Mouse (Mus musculus) stomach, embryonic 14.5 days (tissue): ENCODE data around the gene Zbtb24. TPM values are rescaled to one million over a fixed set of nuclear protein-coding genes. Genes with fewer than 3 reads are reported as not detected.
"Not testable (repeated sequence)": the region's sequence is repeated elsewhere in the genome, so short reads cannot be mapped to it uniquely, and the experiment has no call there.

Experiments
- ATAC-seq: fragments of 200-750 bp; cut with Nextera tagmentation; 2 replicates; pipeline ENCODE4 v1.8.0; 2017; ENCODE audit warnings: low read depth, moderate TSS enrichment; ENCODE audit not compliant: insufficient number of reproducible peaks, insufficient read depth, low FRiP score
- H3K27ac ChIP-seq: fragments of 300-500 bp; sonication (generic); 2 replicates; pipeline ENCODE4 v1.5.1; 2014; ENCODE audit warnings: mild to moderate bottlenecking, low read length, moderate library complexity, mixed read lengths
- H3K27me3 ChIP-seq: fragments of 300-500 bp; sonication (generic); 2 replicates; pipeline ENCODE4 v1.6.1; 2014; ENCODE audit warnings: low read length, control low read depth, mixed read lengths; ENCODE audit not compliant: control insufficient read depth, insufficient read depth
- H3K36me3 ChIP-seq: fragments of 300-500 bp; sonication (generic); 2 replicates; pipeline ENCODE4 v1.6.1; 2014; ENCODE audit warnings: mild to moderate bottlenecking, control low read depth, low read length, moderate library complexity, mixed read lengths; ENCODE audit not compliant: control insufficient read depth, insufficient read depth
- H3K4me1 ChIP-seq: fragments of 300-500 bp; sonication (generic); 2 replicates; pipeline ENCODE4 v1.6.1; 2014; ENCODE audit warnings: low read length, control low read depth, mixed read lengths; ENCODE audit not compliant: control insufficient read depth, insufficient read depth
- H3K4me2 ChIP-seq: fragments of 300-500 bp; sonication (generic); replicated peaks from 2 replicates; pipeline ENCODE4 v1.6.1; 2014; ENCODE audit warnings: low read depth, low read length, control low read depth
- H3K4me3 ChIP-seq: fragments of 300-500 bp; sonication (generic); 2 replicates; pipeline ENCODE4 v1.5.1; 2014; ENCODE audit warnings: low read depth, low read length, control low read depth
- H3K9ac ChIP-seq: fragments of 300-500 bp; sonication (generic); replicated peaks from 2 replicates; pipeline ENCODE4 v1.6.1; 2014; ENCODE audit warnings: low read depth, mild to moderate bottlenecking, control low read depth, low read length, moderate library complexity, mixed read lengths
- H3K9me3 ChIP-seq: fragments of 300-500 bp; sonication (generic); 2 replicates; pipeline ENCODE4 v1.6.1; 2016; ENCODE audit warnings: low read depth, low read length, control low read depth; ENCODE audit not compliant: control insufficient read depth
- WGBS: fragments of 180-500 bp; shearing (Covaris S2); extraction: QIAGEN DNeasy Blood & Tissue Kit; methylation state at CpG from one replicate; pipeline ENCODE4 v1.1.7; 2014; 5-methylcytosine and 5-hydroxymethylcytosine counted together
- polyA plus RNA-seq: library from polyadenylated mRNA; unstranded; fragments of >200 nt; fragmentation: Nextera tagmentation; extraction: Ambion mirVana; gene quantifications from 2 replicates; pipeline ENCODE4 v1.2.1, GENCODE M21; 2014

Gene Zbtb24
- polyA plus RNA-seq, 1 experiment from 2014 or later, result 16.7 TPM

GRCm38 (mm10) chr10:41490518-41490873 lies 40.3 kb downstream of the Zbtb24 start:
- no peaks in the 10 kb centered on the region for H3K27me3 ChIP-seq
- H3K4me1 ChIP-seq, result peaks cover 24% of the 10 kb centered on the region
- WGBS, result under 1% methylated on average over 29 of the region's 29 CpGs
- no peak overlapping the region for H3K27ac ChIP-seq
- no peaks in the 10 kb centered on the region for H3K9me3 ChIP-seq
- peak overlapping the region; percentile 74 for H3K4me3 ChIP-seq
- ATAC-seq, result no peak
- H3K36me3 ChIP-seq, result peaks cover 8% of the 10 kb centered on the region; the same call in 1 of the 2 replicates
- peak overlapping the region; percentile 58 for H3K9ac ChIP-seq
- peak overlapping the region; percentile 99 for H3K4me2 ChIP-seq

- no peak overlapping the region for H3K27ac ChIP-seq
Measured at GRCm38 (mm10) chr10:41491111-41491510, 40.9 kb downstream of the Zbtb24 start.

DNA sequence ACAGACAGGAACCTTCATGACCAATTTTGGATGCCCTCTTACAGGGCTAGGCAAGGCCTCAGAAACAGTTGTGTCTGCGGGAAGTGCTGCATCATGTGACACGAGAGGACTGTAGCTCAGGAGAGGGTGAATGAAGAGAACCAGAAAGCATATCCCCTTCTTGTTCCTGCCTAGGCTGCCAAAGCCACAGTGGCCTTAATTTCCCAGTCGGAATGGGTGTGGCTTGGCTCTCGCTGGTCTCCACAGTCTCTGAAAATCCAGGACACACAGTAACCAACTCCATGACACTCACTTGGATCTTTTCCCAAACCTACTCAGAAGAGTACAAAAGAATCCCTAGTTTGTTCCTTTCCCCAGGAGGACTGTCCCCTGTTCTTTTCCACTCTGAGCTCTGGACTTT lies 50.8 kb downstream of the Zbtb24 start:
- no peak overlapping the region for H3K4me3 ChIP-seq
- H3K27ac ChIP-seq, result no peak overlapping the region
- H3K27me3 ChIP-seq, result no peaks in the 10 kb centered on the region
- H3K36me3 ChIP-seq, result no peaks in the 10 kb centered on the region
- ATAC-seq, result no peak
- H3K9me3 ChIP-seq, result no peaks in the 10 kb centered on the region
- H3K4me2 ChIP-seq, result no peak overlapping the region
- WGBS, result 65% methylated on average over 4 of the region's 4 CpGs
- no peaks in the 10 kb centered on the region for H3K4me1 ChIP-seq
- H3K9ac ChIP-seq, result no peak overlapping the region

More at GRCm38 (mm10) chr10:41491111-41491510, 40.9 kb downstream of the Zbtb24 start:
- Histone ChIP-seq H3K4me3 (no peak overlapping the region; the same call in 1 of the 2 replicates), H3K4me1 (peaks cover 24% of the 10 kb centered on the region), H3K27me3 (no peaks in the 10 kb centered on the region), H3K36me3 (peaks cover 6% of the 10 kb centered on the region; the same call in 1 of the 2 replicates), H3K4me2 (peak overlapping the region; percentile 99; the same call in 1 of the 2 replicates), H3K9me3 (no peaks in the 10 kb centered on the region), H3K9ac (no peak overlapping the region)
- WGBS, result 37% methylated on average over 4 of the region's 4 CpGs
- ATAC-seq, result no peak

DNA sequence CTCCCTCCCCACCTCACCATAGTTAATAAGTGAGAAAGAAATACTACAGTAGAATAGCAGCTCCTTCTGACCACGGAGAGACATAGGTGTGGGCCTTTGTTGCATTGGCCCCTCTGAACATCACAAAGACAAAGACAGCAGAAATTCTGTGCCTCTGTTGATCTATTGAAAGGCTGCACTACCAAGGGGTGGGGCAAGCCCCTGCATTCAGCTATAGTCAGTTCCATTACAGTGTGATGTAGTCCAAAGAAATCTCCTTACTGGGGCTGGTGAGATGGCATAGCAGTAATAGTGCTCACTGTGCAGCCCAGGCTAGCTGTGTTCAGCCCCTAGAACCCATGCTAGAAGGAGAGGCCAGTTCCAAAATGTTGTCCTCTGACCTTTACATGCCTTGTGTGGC lies 54.8 kb downstream of the Zbtb24 start:
- 85% methylated on average over 1 of the region's 1 CpGs for WGBS
- no peaks in the 10 kb centered on the region for H3K9me3 ChIP-seq
- no peak overlapping the region for H3K9ac ChIP-seq
- no peak overlapping the region for H3K4me2 ChIP-seq
- H3K27me3 ChIP-seq, result no peaks in the 10 kb centered on the region
- H3K27ac ChIP-seq, result no peak overlapping the region
- H3K36me3 ChIP-seq, result no peaks in the 10 kb centered on the region
- no peak overlapping the region for H3K4me3 ChIP-seq
- no peaks in the 10 kb centered on the region for H3K4me1 ChIP-seq
- ATAC-seq, result no peak

DNA sequence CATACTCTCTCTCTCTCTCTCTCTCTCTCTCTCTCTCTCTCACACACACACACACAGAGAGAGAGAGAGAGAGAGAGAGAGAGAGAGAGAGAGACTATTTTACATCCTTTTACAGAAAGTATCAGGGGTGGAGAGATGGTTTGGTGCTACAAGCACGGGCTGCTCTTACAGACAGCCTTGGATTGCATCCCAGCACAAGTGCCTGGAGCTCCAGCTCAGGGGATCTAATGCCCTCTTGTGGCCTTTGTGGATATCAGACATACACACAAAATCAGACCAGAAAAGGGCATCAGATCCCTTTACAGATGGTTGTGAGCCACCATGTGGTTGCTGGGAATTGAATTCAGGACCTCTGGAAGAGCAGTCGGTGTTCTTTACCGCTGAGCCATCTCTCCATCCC lies 55.3 kb downstream of the Zbtb24 start:
- peak; percentile 33; the same call in 1 of the 2 replicates for ATAC-seq
- H3K36me3 ChIP-seq, H3K4me2 ChIP-seq, H3K9ac ChIP-seq, H3K27me3 ChIP-seq, H3K9me3 ChIP-seq, H3K27ac ChIP-seq, H3K4me1 ChIP-seq, H3K4me3 ChIP-seq: not testable (repeated sequence)
- WGBS, result 4% methylated on average over 3 of the region's 3 CpGs

GRCm38 (mm10) chr10:41509160-41509559 lies 59.0 kb downstream of the Zbtb24 start:
- Histone ChIP-seq H3K36me3 (no peaks in the 10 kb centered on the region), H3K4me3 (no peak overlapping the region), H3K9ac (no peak overlapping the region), H3K4me1 (no peaks in the 10 kb centered on the region), H3K9me3 (no peaks in the 10 kb centered on the region), H3K27me3 (no peaks in the 10 kb centered on the region), H3K4me2 (no peak overlapping the region), H3K27ac (no peak overlapping the region)
- WGBS, result 37% methylated on average over 2 of the region's 2 CpGs
- no peak for ATAC-seq

DNA sequence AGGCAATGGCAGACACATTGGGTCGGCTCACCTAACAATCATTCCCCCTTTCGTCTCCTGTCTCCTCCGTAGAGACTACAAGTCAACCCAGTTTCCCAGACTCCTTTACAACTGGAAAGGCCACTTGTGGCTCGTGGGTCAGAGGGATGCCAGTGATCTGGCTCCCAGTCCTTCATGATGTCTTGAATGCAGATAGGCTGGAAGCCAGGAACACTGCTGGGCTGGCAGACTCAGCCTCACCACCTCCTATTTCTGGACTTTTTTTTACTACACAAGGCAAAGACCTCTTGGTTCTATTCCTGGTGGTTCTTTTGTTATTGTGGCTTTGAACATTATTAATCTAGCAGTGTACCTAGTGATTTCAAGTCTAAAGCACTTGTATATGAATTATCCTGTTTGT lies 64.1 kb downstream of the Zbtb24 start:
- no peak overlapping the region for H3K4me3 ChIP-seq
- H3K27ac ChIP-seq, result no peak overlapping the region
- H3K4me2 ChIP-seq, result no peak overlapping the region
- no peaks in the 10 kb centered on the region for H3K9me3 ChIP-seq
- H3K9ac ChIP-seq, result no peak overlapping the region
- 0 out of 2 replicates have a peak, but pooled peaks cover 3% of the 10 kb centered on the region for H3K4me1 ChIP-seq
- whole genome bisulfite sequencing, result 74% methylated on average over 4 of the region's 4 CpGs
- no peaks in the 10 kb centered on the region for H3K27me3 ChIP-seq
- no peak for ATAC-seq
- H3K36me3 ChIP-seq, result no peaks in the 10 kb centered on the region

DNA sequence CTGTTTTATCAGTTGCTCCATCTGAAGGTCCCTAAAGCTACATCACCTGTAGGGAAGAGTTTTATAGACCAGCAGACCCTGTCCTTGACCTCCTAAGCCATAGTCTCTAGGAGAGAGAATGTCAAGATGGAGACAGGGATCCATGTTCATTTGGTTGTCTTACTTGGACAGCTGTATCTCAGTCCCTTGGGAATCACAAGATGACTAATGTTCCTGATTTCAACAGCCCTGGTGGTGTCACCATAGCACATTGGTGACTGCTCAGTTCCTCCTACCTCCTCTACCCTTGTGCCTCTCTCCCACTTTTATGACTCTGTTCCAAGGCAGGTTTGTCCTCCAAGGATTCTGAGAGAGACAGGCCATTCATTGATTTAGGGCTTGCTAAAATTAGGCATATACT lies 64.7 kb downstream of the Zbtb24 start:
- ATAC-seq, result no peak

More for the DNA sequence above, 64.7 kb downstream of the Zbtb24 start:
- H3K4me3 ChIP-seq, result no peak overlapping the region
- H3K4me2 ChIP-seq, result no peak overlapping the region
- no peak overlapping the region for H3K9ac ChIP-seq
- H3K27ac ChIP-seq, result no peak overlapping the region
- no peaks in the 10 kb centered on the region for H3K27me3 ChIP-seq
- H3K9me3 ChIP-seq, result no peaks in the 10 kb centered on the region
- H3K36me3 ChIP-seq, result no peaks in the 10 kb centered on the region
- 0 out of 2 replicates have a peak, but pooled peaks cover 3% of the 10 kb centered on the region for H3K4me1 ChIP-seq
